Mouse (Mus musculus) CH12.LX (cell line): ENCODE data around the gene Lin28b.

Experiments used
- CTCF ChIP-seq, 2 experiments: IDR thresholded peaks in 1 of 2; conservative IDR thresholded peaks in 1 of 2; 2 replicates each; pipeline ENCODE4 v1.5.1; 2011 to 2012; ENCODE audit warnings: low read depth in 2 of 2, low read length in 2 of 2, improper control_type of control experiment in 1 of 2, inconsistent platforms in 1 of 2, mild to moderate bottlenecking in 1 of 2, moderate library complexity in 1 of 2
- EP300 ChIP-seq: IDR thresholded peaks from 2 replicates; pipeline ENCODE4 v1.6.1; 2011; ENCODE audit warnings: low read length, improper control_type of control experiment
- MYC ChIP-seq: IDR thresholded peaks from 2 replicates; pipeline ENCODE4 v1.6.1; 2011; ENCODE audit warnings: low read depth, mild to moderate bottlenecking, improper control_type of control experiment, low read length
- TCF12 ChIP-seq: IDR thresholded peaks from 2 replicates; pipeline ENCODE4 v1.6.1; 2014; ENCODE audit warnings: low read depth, mild to moderate bottlenecking, inconsistent platforms, low read length, improper control_type of control experiment

DNA sequence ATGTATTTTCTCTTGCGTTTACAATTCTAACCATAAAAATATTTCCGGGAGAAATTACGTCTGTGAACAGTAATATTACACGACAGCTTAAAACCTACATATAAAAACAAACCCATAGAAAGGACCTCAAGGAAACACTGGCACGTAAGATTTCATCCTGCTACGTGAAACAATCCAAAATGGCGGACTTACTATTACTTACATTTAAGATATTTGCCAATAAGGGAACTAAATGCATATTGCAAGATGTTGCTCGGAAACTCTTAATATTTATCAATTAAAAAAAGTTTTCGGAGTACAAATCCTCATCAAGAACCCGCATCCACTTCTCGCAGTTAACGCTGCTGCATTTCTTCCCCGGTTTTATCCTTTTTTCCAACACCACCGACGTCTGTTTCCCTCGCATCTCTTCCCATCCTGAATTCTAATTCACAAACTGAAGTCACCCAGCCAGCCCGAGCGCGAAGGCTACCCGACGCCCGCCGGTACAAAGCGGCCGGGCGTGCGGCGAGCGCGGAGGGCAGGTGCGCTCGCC lies 902 bp downstream of the Lin28b start:
- TF ChIP-seq MYC = no peak
- no peak for TF ChIP-seq CTCF (conservative IDR thresholded peaks at IDR 0.05 in 1 of 2, IDR thresholded peaks at IDR 0.05 in 1 of 2; ENCODE audit: low read depth in 2 of 2, low read length in 2 of 2)
- no peak for TF ChIP-seq EP300
- TF ChIP-seq TCF12 = no peak
